Mouse (Mus musculus): ENCODE data around the gene Zfp963. TPM values are rescaled to one million over a fixed set of nuclear protein-coding genes. Genes with fewer than 3 reads are reported as not detected.

The Zfp963 gene
- total RNA-seq (2021) = 1 to 10 TPM; 2.6 to 2.8 TPM

- DNase-seq = peak; percentile 97
Observed at GRCm38 (mm10) chr8:69749544-69750454, at the start of gene Zfp963. Zfp963 (minus strand) TSS chr8:69749970.

DNA sequence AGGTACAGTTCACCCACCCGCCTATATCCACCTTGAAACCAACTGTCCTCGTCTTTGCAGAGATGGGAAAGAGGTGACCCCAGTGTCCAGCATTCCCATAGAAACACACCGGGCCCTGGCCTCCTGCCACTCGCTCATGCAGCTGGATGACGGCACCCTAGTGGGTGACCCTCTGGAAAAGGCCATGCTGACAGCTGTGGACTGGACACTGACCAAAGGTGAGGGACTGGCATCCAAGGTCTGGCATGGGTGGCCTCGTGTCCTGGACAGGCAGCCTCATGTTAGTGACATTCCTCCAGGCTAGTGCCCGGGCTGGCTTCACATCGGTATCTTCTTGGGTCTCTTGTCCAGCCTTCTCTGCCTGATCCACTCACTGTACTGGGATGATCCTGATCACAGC lies 49.5 kb upstream of the Zfp963 start:
- peak; percentile 4 for DNase-seq

GRCm38 (mm10) chr8:69797661-69798060 lies 47.9 kb upstream of the Zfp963 start:
- peak; percentile 2 for DNase-seq

- DNase-seq = no peak
Observed at GRCm38 (mm10) chr8:69796721-69797345, 47.1 kb upstream of the Zfp963 start.

GRCm38 (mm10) chr8:69794901-69795300 lies 45.1 kb upstream of the Zfp963 start:
- no peak for DNase-seq

DNA sequence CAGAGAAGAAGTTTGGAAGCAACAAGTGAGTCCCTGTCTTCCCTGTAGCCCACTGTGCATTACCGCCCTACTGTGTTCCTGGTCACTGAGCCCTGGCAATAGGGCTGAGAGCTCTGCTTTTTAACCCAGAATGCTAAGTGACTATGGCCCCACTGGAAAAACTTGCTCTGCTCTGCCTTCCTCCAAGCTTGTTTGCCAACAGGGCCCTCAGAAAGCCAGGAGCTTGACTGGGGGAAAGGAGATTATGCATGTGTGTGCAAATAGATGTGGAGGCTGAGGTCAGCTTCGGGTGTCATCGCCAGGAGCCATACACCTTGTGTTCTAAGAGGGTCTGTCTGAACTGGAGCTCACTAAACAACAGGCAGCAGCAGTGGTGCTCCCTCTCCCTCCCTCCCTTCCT lies 44.3 kb upstream of the Zfp963 start:
- DNase-seq = no peak

- DNase-seq = no peak
Observed at GRCm38 (mm10) chr8:69793666-69794065, 43.9 kb upstream of the Zfp963 start.

- peak; percentile 45 for DNase-seq
Observed at GRCm38 (mm10) chr8:69791415-69792068, 41.8 kb upstream of the Zfp963 start.

- peak; percentile 91 for DNase-seq
Observed at GRCm38 (mm10) chr8:69790773-69791367, 41.1 kb upstream of the Zfp963 start, which contains the start of the genes Atp13a1 and Zfp866. Atp13a1 (plus strand) TSS chr8:69791163. Zfp866 (minus strand) TSS chr8:69791178.

GRCm38 (mm10) chr8:69790364-69790763 lies 40.6 kb upstream of the Zfp963 start:
- DNase-seq = no peak

GRCm38 (mm10) chr8:69789731-69790130 lies 40.0 kb upstream of the Zfp963 start:
- no peak for DNase-seq

DNA sequence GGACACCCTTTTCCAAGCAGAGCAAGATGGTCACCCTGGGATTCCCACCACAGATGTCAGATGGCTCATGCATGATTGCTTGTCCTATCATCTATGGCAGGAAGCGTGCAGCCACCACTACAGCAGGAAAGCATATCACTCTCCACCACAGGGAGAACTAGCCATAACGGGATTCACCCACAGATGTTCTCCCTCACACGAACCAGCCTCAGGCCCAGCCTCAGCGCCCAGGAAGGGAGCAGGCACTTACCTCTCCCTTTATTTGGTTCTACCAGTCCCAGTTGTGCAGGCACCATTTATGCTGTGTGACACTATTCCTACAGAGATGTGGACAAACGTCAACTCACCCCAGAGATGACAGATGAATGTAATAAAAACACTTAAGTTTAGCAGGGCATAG lies 39.3 kb upstream of the Zfp963 start:
- DNase-seq = no peak

DNA sequence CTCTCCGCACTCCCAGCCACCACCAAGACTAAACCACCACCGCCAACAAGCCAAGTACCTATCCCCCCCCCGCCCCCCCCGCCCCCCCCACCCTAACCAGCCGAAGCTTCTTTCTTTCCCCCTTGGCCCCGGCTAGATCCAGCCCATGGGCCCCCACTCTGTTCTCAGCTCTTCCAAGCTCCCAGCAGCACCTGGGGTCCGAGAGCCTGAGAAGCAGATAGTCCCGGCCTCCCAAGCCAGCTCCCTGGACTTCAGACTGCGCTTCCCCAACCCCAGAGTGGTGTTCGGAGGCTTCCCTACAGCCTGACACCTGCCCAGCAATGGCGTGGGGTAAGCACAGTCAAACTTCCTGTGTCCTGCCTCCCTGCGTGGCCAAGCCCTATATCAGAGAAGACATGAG lies 27.3 kb upstream of the Zfp963 start:
- no peak for DNase-seq

- DNase-seq = no peak
Observed at GRCm38 (mm10) chr8:69775149-69775534, 25.4 kb upstream of the Zfp963 start.

DNA sequence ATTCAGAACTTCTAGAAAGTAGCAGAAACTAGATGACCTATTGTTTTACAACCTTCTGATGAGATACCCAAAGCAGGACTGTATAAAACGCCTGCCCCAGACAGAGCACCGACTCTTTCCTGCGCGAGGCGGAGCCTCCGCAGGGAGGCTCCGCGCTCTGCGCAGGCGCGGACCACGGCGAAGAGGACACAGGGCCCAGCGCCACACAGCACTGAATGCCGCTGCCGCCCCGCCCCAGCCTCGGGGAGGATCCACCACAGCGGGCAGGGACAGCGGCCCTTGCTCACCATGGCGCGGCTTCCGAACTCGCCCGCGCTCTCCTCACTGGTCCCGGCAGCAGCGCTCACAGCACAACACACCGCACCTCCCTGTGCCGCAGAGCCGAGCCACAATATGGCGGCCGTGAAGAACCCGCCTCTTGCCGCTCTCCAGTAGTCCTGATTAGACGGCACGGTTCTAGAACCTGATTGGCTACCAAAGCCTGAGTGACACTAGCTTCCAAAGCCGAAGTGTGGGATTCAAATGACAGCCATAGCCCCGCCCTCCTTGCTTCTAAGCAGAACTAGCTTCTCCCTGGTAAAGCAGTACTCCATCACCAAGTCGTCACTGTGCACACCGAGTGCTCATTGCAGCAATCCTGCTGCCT lies 24.9 kb upstream of the Zfp963 start, which contains the start of gene Gm20422:
Gene Gm20422, minus strand, starts transcription at position 384 of the 646 bp plus-strand sequence.
- peak; percentile 87 for DNase-seq

GRCm38 (mm10) chr8:69772106-69772505 lies 22.3 kb upstream of the Zfp963 start:
- no peak for DNase-seq

DNA sequence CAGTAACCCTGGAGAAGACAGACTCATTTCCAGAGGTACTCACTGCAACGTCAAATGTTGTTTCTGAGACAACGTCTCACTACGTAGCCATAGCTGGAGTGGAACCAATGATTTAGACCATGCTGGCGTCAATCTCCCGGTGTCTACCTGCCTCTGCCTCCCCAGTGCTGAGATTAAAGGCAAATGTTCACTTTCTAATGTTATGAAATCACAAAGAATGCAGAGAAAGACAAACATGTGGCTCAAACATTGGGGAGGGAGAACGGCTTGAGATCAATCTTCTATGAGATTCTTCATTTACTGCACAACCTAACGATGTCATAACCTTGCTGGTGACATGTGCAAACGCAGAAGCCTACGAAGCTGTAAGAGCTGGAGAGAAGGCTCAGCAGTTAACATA lies 21.5 kb upstream of the Zfp963 start:
- DNase-seq = no peak

DNA sequence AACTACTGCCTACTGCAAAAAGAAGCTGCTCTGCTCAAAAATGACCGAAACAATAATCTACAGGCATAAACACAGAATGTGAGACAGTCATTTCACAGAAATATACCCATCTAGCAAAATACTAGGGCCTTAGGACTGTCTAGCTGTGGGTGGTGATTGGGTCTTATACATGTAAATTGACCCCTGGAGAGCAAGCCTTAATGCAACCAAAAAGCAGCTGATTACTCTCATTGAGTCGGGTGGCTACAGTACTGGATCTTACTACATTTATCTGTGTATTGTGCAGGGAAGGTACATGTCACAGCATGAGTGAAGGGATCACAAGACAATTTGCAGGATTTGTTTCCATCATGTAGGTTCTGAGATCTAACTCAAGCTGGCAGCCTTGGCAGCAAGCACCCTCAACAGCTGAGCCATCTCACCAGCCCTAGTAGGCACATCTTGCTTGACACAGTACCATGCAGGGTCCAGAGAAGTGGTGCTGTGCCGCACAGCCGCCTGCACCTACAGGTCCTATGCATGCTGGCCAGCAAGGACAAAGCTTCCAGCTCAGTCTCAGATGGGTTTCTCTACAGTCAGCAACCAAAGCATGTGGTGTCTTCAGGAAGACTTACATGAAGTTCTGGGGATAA lies 12.2 kb upstream of the Zfp963 start:
- DNase-seq = no peak

GRCm38 (mm10) chr8:69758316-69758715 lies 8.5 kb upstream of the Zfp963 start:
- no peak for DNase-seq

DNA sequence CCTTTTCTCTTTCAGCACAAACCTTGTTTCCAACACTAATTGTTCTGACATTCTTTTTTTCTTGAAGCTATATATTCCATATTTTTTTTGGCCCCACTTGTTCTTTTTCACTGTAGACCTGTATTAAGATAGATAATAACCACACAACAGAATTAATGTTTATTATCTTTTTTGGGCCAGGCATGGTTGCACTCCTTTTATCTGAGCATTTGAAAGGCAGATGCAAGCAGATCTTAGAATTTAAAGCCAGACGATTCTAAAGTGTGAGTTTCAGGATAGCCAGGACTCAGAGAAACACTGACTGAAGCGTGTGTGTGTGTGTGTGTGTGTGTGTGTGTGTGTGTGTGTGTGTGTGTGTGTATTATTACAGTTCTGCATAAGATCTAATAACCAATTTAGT lies 2.7 kb upstream of the Zfp963 start:
- DNase-seq = no peak

- no peak for DNase-seq
Observed at GRCm38 (mm10) chr8:69741231-69741630, 8.5 kb downstream of the Zfp963 start.

- DNase-seq = no peak
Observed at GRCm38 (mm10) chr8:69740763-69741162, 9.0 kb downstream of the Zfp963 start.
